Mouse (Mus musculus): ENCODE data around the gene Ndufaf3.

The Ndufaf3 gene

DNA sequence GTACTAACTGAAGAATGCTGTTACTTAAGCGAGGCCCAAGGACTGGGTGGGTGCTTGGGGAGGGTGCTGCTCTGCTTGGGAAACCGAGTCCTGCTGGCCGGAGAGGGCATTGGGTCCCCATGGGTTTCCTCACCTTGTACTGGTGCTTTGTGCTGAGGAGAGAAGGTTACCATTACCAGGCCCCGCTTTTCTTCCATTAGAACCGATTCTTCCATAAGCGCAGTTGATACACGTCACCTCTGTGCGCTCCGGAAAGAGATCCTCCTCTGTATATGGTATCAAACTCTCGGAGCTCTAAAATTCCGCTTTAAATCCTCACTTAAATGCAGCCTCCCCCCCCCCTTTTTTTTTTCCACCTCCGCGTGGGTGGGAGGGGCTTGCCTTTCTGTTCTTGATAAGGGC, 49.3 kb downstream of the Ndufaf3 start:
- DNase-seq (ENCODE audit: low spot score): no peak

- no peak for DNase-seq (ENCODE audit: low spot score)
Measured at GRCm38 (mm10) chr9:108517253-108517930, 49.8 kb downstream of the Ndufaf3 start.

- peak; percentile 83 for DNase-seq (ENCODE audit: low spot score)
Measured at GRCm38 (mm10) chr9:108516380-108517251, 50.6 kb downstream of the Ndufaf3 start, which contains the start of gene Qrich1. Gene Qrich1 (plus strand): TSS chr9:108516806.
